Mouse (Mus musculus) B cell, adult (primary cell): ENCODE measurements around the gene Tpsab1. TPM values are rescaled to one million over a fixed set of nuclear protein-coding genes. Genes with fewer than 3 reads are reported as not detected.

Experiments used
- total RNA-seq: library from RNA; stranded (reverse); gene quantifications from 4 replicates; pipeline ENCODE4 v1.2.4, GENCODE M21; 2023; ENCODE audit not compliant: inconsistent age

Gene Tpsab1
- not detected in 4 replicates for total RNA-seq

DNA sequence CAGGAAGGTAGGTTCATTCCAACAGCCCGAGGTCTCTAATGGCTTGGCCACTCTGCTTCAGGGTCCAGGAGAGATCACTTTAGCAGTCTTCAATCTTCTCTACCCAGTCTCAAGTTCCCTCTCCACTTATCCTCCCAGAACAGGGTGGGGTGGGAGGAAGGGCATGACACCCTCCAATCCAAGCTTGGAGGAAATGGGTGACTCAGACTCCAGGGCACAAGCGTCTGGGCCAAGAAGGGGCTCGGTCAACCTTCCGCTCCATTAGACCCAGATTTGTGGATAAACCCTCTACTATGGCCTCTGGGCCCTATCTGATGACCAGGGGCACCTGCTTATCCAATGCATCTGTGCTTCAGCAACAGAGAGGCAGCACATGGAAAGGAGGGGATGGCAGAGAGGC, at the start of gene Tpsab1:
Tpsab1 (minus strand) TSS at position 101 of the 400 bp plus-strand sequence.

DNA sequence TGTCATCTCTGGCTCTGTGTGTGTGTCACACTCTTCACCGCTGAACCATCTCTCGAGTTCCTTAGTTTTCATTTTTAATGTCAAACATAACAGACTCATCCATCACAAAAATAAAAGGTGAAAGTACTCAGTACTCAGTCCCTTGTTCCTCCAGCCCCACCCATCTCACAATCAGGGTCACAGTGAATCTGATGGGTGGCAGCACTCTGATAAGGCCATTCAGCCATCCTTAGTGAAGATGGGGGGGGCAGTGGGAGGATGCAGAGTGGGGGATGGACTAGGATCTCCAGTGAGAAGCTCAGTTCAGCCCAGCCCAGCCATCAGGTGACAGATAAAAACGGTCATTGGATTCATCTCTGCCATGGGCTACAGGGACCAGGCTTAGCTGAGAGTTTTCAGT, 23.6 kb upstream of the Tpsab1 start, which contains the start of gene Tpsg1:
Tpsg1 (plus strand) TSS at position 301 of the 400 bp plus-strand sequence.

DNA sequence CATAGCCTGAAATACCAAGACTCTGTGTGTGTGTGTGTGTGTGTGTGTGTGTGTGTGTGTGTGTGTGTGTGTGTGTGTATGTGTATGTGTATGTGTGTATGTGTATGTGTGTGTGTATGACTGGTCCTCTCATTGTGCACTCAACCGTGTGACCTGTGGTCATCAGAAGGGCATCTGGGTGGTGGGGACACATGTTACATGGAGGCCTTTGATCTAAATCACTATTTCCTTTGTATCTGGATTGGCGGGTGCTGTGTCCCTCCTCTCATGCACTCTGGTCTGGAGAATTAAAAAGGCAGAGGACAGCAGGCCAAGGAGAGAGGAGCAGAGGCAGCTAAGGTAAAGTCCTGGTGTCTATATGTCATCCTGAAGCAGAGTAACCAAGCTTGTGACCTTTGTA, 20.6 kb upstream of the Tpsab1 start, which contains the start of gene Tpsb2:
Tpsb2 (plus strand) TSS at position 301 of the 400 bp plus-strand sequence.

DNA sequence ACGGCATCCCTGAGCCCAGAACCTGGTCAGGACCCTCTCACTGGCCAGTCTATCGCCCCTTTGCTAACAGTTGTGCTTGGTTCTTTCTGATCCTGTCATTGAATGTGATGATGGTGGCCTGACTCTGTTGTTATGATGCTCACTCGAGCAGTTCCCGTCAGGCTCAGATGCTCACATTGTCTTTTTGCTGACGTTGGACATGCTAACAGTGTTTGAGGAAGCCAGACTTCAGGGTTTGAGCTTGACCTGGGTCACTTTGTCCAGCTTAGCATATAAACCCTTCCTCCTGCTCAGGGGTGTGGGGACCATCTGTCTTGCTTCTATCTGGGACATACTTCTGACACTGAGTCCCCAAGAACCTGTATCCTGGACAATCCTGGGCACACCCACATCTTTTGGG, 27.0 kb downstream of the Tpsab1 start, which contains the start of gene Prss29:
Prss29 (plus strand) TSS at position 301 of the 400 bp plus-strand sequence.

DNA sequence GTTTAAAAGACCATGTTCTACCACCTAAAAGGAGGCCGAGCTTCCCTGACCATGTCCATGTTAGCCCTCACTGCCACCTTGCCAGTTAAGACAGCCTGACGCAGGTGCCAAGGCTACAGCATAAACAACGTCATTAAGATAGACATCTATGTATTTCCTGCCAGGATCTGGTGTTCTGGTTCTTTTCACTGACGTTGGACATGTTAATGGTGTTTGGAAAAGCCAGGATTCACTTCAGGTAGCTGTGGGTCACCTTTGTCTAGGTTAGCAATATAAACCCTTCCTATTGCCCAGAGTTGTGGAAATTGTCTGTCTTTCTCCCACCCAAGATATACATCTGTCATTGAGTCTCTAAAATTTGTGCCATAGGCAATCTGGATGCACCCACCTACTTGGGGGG, 37.0 kb downstream of the Tpsab1 start, which contains the start of gene Prss28:
Prss28 (plus strand) TSS at position 301 of the 400 bp plus-strand sequence.

DNA sequence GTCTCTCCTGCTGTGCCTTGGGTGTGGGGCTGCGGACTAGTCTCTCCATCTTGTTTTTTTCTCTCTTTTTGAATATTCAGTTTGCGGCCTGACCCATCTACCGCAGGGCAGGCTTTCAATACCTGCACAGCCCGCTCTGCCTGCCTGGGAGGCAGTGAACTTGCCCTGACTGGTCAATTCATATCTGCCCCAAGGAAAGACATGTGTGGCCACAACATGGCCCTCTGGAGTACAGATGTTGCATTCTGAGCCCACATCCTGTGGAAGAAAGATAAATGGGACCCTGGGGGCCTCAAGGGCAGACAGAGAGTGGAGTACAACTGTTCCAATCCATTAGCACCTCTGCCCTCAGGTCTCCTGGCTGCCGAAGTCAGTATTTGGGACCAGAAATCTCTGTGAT, 47.3 kb downstream of the Tpsab1 start, which contains the start of gene Prss34:
Prss34 (plus strand) TSS at position 301 of the 400 bp plus-strand sequence.

Other genes starting within 250 kb of the Tpsab1 start
- gene Telo2, start 229.6 kb downstream of the Tpsab1 start, total RNA-seq = 30.5 to 38.6 TPM (median 33.5 TPM) in 4 replicates
- not detected in 4 replicates for gene Ptx4, start 224.8 kb downstream of the Tpsab1 start, total RNA-seq
- 41.6 to 51.0 TPM (median 43.7 TPM) in 4 replicates for gene Clcn7, start 212.2 kb downstream of the Tpsab1 start, total RNA-seq
- gene Ccdc154, start 183.1 kb downstream of the Tpsab1 start, total RNA-seq = 0.29 to 0.42 TPM (median 0.36 TPM) in 3 of 4 replicates, not detected in the other
- not detected in 4 replicates for gene Gm38655, start 170.1 kb downstream of the Tpsab1 start, total RNA-seq
- 14.1 to 16.3 TPM (median 14.7 TPM) in 4 replicates for gene BC003965, start 161.0 kb downstream of the Tpsab1 start, total RNA-seq
- gene Unkl, start 157.2 kb downstream of the Tpsab1 start, total RNA-seq = 34.3 to 40.5 TPM (median 35.6 TPM) in 4 replicates
- gene Gnptg, start 105.4 kb downstream of the Tpsab1 start, total RNA-seq = 23.3 to 29.1 TPM (median 27.6 TPM) in 4 replicates
- gene Tsr3, start 105.4 kb downstream of the Tpsab1 start, total RNA-seq = 14.8 to 19.8 TPM (median 15.4 TPM) in 4 replicates
- gene Baiap3, start 89.2 kb downstream of the Tpsab1 start, total RNA-seq = 0.54 to 2.4 TPM (median 1.2 TPM) in 4 replicates
- gene Ube2i, start 70.9 kb downstream of the Tpsab1 start, total RNA-seq = 423 to 464 TPM (median 442 TPM) in 4 replicates
- not detected in 4 replicates for gene Prss34, start 47.2 kb downstream of the Tpsab1 start, total RNA-seq
- gene Prss28, start 36.9 kb downstream of the Tpsab1 start, total RNA-seq = not detected in 4 replicates
- not detected in 4 replicates for gene Prss29, start 26.9 kb downstream of the Tpsab1 start, total RNA-seq
- gene Tpsb2, start 20.7 kb upstream of the Tpsab1 start, total RNA-seq = not detected in 4 replicates
- gene Tpsg1, start 23.7 kb upstream of the Tpsab1 start, total RNA-seq = not detected in 4 replicates
- 5.3 to 10.7 TPM (median 7.8 TPM) in 4 replicates for gene Cacna1h, start 88.2 kb upstream of the Tpsab1 start, total RNA-seq
- not detected in 4 replicates for gene Tekt4, start 109.1 kb upstream of the Tpsab1 start, total RNA-seq
- gene Sstr5, start 151.7 kb upstream of the Tpsab1 start, total RNA-seq = not detected in 4 replicates
- gene Sox8, start 225.1 kb upstream of the Tpsab1 start, total RNA-seq = 0.21 to 0.67 TPM in 2 of 4 replicates, not detected in the others
- gene Lmf1, start 233.5 kb upstream of the Tpsab1 start, total RNA-seq = 26.7 to 32.2 TPM (median 29.1 TPM) in 4 replicates